Mouse (Mus musculus): Measurements from ENCODE around the gene Fdxr. TPM values are rescaled to one million over a fixed set of nuclear protein-coding genes. Genes with fewer than 3 reads are reported as not detected.

Fdxr gene
- total and polyA plus RNA-seq, 2 experiments from 2014 or later, result 10.1 to 18.2 TPM

DNA sequence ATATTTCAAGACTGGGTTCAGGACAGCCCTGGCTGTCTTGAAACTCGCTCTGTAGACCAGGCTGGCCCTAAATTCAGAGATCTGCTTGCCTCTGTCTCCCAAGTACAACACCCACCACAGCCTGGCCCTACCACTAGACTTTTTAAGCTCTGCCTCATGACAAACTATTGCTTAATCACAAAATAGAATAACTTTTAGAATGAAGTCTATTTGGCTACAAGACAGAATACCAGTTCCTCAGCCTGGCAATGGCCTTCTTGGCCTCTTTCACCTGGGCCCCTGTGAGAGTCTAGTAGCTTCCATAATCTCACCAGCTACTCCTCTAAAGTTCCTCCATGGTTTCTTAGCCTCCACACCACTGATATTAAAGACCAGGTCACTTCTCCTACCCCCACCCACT is 13.5 kb upstream of the Fdxr start:
- no peak overlapping the region for H3K4me3 ChIP-seq (ENCODE audit: low read depth, low read length)
- TF ChIP-seq CTCF (IDR thresholded peaks at IDR 0.05; ENCODE audit: low read depth) (no peak), EP300 (IDR thresholded peaks at IDR 0.05; ENCODE audit: low read depth) (no peak)
- no peak overlapping the region for H3K27ac ChIP-seq (ENCODE audit: low read depth)
- ATAC-seq (ENCODE audit: insufficient read depth, low read depth) (no peak), DNase-seq (ENCODE audit: low spot score) (no peak)
- no peaks in the 10 kb centered on the region for H3K36me3 ChIP-seq (replicated peaks; ENCODE audit: control insufficient read depth, insufficient read depth, low read length)
- WGBS, result 79% methylated on average over 1 of the region's 1 CpGs
- no peak overlapping the region for H3K4me2 ChIP-seq (ENCODE audit: low read depth, low read length)
- no peaks in the 10 kb centered on the region for H3K9me3 ChIP-seq (replicated peaks; ENCODE audit: control insufficient read depth, low read length)
- H3K9ac ChIP-seq (replicated peaks; ENCODE audit: low read depth, low read length), result no peak overlapping the region
- no peaks in the 10 kb centered on the region for H3K27me3 ChIP-seq (ENCODE audit: control insufficient read depth, insufficient read depth, low read length)
- H3K4me1 ChIP-seq (ENCODE audit: control insufficient read depth, insufficient read depth), result peaks cover 17% of the 10 kb centered on the region

DNA sequence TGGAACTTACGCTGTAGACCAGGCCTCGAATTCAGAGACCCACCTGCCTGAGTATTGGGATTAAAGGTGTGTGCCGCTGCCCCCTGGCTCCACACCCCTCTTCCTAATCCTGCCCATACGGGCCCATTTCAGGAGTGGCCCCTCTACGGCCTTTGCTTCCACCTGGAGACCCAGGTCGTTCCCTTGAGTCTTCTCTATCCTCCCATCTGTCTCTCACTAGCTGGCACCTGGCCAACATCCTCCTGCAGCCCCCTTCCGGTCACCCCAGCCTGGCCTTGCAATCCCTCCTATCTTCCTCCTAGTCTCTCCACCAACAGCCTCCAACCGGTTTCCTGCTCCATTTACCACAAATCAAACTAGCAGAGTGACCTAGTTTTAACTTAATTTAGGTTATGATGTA is 13.0 kb upstream of the Fdxr start:
- peaks cover 17% of the 10 kb centered on the region for H3K4me1 ChIP-seq (ENCODE audit: control insufficient read depth, insufficient read depth)
- no peaks in the 10 kb centered on the region for H3K9me3 ChIP-seq (replicated peaks; ENCODE audit: control insufficient read depth, low read length)
- no peak overlapping the region for H3K27ac ChIP-seq (ENCODE audit: low read depth)
- no peak for DNase-seq (ENCODE audit: low spot score)
- ATAC-seq (ENCODE audit: insufficient read depth, low read depth), result no peak
- no peak overlapping the region for H3K9ac ChIP-seq (replicated peaks; ENCODE audit: low read depth, low read length)
- no peak overlapping the region for H3K4me2 ChIP-seq (ENCODE audit: low read depth, low read length)
- TF ChIP-seq CTCF (IDR thresholded peaks at IDR 0.05; ENCODE audit: low read depth), result no peak
- TF ChIP-seq EP300 (IDR thresholded peaks at IDR 0.05; ENCODE audit: low read depth), result no peak
- H3K27me3 ChIP-seq (ENCODE audit: control insufficient read depth, insufficient read depth, low read length), result no peaks in the 10 kb centered on the region
- H3K36me3 ChIP-seq (replicated peaks; ENCODE audit: control insufficient read depth, insufficient read depth, low read length), result no peaks in the 10 kb centered on the region
- 59% methylated on average over 8 of the region's 8 CpGs for WGBS
- no peak overlapping the region for H3K4me3 ChIP-seq (ENCODE audit: low read depth, low read length)

DNA sequence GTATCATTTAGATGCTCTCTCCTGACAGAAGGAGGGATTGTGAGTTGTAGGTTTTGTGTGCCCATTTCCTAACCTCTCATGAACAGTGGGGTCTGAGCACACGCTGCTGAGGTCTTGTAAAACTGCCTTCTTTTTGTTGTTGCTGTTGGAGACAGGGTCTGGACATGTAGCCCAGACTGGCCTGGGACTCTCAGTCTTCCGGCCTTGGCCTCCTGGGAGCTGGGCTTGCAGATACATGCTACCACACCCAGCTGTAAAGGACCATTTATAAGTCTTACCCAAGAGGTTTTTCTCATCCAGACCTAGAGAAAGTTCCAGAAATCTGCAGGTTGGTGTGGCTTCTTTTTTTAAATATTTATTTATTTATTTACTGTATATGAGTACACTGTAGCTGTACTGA is 11.5 kb upstream of the Fdxr start:
- DNase-seq (ENCODE audit: low spot score) (no peak), ATAC-seq (ENCODE audit: insufficient read depth, low read depth) (no peak)
- WGBS, result 70% methylated on average over 2 of the region's 2 CpGs
- H3K4me3 ChIP-seq (ENCODE audit: low read depth, low read length), result no peak overlapping the region
- TF ChIP-seq CTCF (IDR thresholded peaks at IDR 0.05; ENCODE audit: low read depth), result no peak
- no peak for TF ChIP-seq EP300 (IDR thresholded peaks at IDR 0.05; ENCODE audit: low read depth)
- no peaks in the 10 kb centered on the region for H3K27me3 ChIP-seq (ENCODE audit: control insufficient read depth, insufficient read depth, low read length)
- H3K36me3 ChIP-seq (replicated peaks; ENCODE audit: control insufficient read depth, insufficient read depth, low read length), result no peaks in the 10 kb centered on the region
- no peaks in the 10 kb centered on the region for H3K9me3 ChIP-seq (replicated peaks; ENCODE audit: control insufficient read depth, low read length)
- H3K9ac ChIP-seq (replicated peaks; ENCODE audit: low read depth, low read length), result no peak overlapping the region
- no peak overlapping the region for H3K4me2 ChIP-seq (ENCODE audit: low read depth, low read length)
- H3K4me1 ChIP-seq (ENCODE audit: control insufficient read depth, insufficient read depth), result peaks cover 17% of the 10 kb centered on the region
- no peak overlapping the region for H3K27ac ChIP-seq (ENCODE audit: low read depth)

DNA sequence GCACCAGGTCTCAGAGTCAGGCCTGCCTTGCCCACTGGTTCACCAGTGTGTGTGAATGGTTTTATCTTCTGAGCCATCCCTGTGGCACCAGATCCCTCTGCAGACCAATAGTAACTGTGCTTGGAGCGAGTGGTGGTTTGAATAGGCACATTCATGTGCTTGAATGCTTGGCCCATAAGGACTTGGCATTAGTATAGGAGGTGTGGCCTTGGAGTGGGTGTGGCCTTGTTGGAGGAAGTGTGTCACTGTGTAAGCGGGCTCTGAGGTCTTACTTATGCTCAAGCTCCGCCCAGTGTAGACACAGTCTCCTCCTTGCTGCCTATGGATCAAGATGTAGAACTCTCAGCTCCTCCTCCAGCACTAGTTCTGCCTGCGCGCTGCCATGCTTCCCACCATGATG is 10.5 kb upstream of the Fdxr start:
- ATAC-seq (ENCODE audit: insufficient read depth, low read depth), result no peak
- WGBS, result 85% methylated on average over 5 of the region's 5 CpGs
- Histone ChIP-seq H3K4me1 (ENCODE audit: control insufficient read depth, insufficient read depth) (peaks cover 12% of the 10 kb centered on the region; the same call in 1 of the 2 replicates), H3K27me3 (ENCODE audit: control insufficient read depth, insufficient read depth, low read length) (no peaks in the 10 kb centered on the region), H3K36me3 (replicated peaks; ENCODE audit: control insufficient read depth, insufficient read depth, low read length) (no peaks in the 10 kb centered on the region), H3K27ac (ENCODE audit: low read depth) (no peak overlapping the region), H3K4me2 (ENCODE audit: low read depth, low read length) (no peak overlapping the region), H3K9me3 (replicated peaks; ENCODE audit: control insufficient read depth, low read length) (no peaks in the 10 kb centered on the region), H3K9ac (replicated peaks; ENCODE audit: low read depth, low read length) (no peak overlapping the region), H3K4me3 (ENCODE audit: low read depth, low read length) (no peak overlapping the region)
- DNase-seq (ENCODE audit: low spot score), result no peak
- TF ChIP-seq CTCF (IDR thresholded peaks at IDR 0.05; ENCODE audit: low read depth) (no peak), EP300 (IDR thresholded peaks at IDR 0.05; ENCODE audit: low read depth) (no peak)

DNA sequence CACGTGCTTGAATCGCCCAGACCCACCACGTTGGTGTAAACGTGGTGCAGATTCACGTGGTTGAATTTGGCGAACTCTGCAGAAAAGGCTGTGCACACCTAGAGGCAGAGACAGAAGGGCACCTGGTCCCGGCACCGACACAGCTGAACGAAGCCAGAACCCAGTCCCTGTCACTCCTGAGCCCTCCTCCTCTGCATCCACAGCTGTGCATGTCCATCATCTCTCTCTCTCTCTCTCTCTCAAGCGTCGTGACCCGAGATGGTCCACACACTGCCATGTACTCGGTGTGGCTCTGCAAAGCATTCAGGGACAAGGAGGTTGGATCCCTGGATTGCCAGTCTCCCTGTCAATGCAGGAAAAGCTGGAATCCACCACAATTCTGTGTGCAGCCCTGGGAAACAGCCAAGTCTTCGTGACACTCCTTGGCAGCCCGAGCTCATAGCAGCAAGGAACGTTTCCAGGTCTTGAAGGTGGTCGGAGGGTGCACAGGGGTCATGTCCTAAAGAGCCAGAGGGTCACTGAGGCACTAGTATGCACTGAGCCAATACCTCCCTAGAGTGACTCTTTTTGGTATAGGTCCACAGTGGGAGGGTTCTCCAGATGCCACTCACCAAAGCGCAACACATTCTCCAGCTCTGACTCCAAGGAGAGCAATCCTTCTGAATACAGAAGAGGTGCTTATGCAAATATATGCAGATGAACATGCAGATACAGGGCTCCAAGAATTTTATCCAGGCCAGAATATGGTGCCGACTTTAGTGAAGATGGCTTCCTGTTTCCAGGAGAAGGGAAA is 9.5 kb upstream of the Fdxr start:
- Histone ChIP-seq H3K4me2 (ENCODE audit: low read depth, low read length) (no peak overlapping the region), H3K4me3 (ENCODE audit: low read depth, low read length) (no peak overlapping the region), H3K27me3 (ENCODE audit: control insufficient read depth, insufficient read depth, low read length) (no peaks in the 10 kb centered on the region), H3K36me3 (replicated peaks; ENCODE audit: control insufficient read depth, insufficient read depth, low read length) (no peaks in the 10 kb centered on the region), H3K4me1 (ENCODE audit: control insufficient read depth, insufficient read depth) (peaks cover 11% of the 10 kb centered on the region; the same call in 1 of the 2 replicates), H3K27ac (ENCODE audit: low read depth) (no peak overlapping the region), H3K9me3 (replicated peaks; ENCODE audit: control insufficient read depth, low read length) (no peaks in the 10 kb centered on the region), H3K9ac (replicated peaks; ENCODE audit: low read depth, low read length) (no peak overlapping the region)
- DNase-seq (ENCODE audit: low spot score) (no peak), ATAC-seq (ENCODE audit: insufficient read depth, low read depth) (no peak)
- TF ChIP-seq EP300 (IDR thresholded peaks at IDR 0.05; ENCODE audit: low read depth) (no peak), CTCF (IDR thresholded peaks at IDR 0.05; ENCODE audit: low read depth) (no peak)
- WGBS, result 67% methylated on average over 19 of the region's 19 CpGs

DNA sequence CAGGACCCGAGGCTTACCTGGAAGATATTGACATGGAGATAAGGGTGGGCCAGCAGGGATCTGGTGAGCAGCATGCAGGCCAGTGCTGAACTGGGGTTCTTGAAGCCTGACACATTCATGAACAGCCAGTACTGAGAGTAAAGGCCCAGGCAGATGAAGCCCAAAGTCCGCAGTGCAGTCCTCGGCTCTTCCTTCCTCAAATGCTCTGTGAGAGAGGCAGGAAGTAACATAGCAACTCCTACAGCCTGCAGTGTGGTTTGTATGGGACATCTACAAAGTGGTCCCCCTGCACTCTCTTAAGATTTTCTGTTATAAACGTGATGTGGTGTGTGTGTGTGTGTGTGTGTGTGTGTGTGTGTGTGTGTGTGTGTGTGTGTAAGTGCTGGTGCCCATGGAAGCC is 8.4 kb upstream of the Fdxr start:
- no peak overlapping the region for H3K27ac ChIP-seq (ENCODE audit: low read depth)
- 42% methylated on average over 4 of the region's 4 CpGs for WGBS
- no peak for DNase-seq (ENCODE audit: low spot score)
- H3K4me1 ChIP-seq (ENCODE audit: control insufficient read depth, insufficient read depth), result no peaks in the 10 kb centered on the region
- no peaks in the 10 kb centered on the region for H3K36me3 ChIP-seq (replicated peaks; ENCODE audit: control insufficient read depth, insufficient read depth, low read length)
- no peaks in the 10 kb centered on the region for H3K9me3 ChIP-seq (replicated peaks; ENCODE audit: control insufficient read depth, low read length)
- H3K4me2 ChIP-seq (ENCODE audit: low read depth, low read length), result no peak overlapping the region
- H3K9ac ChIP-seq (replicated peaks; ENCODE audit: low read depth, low read length), result no peak overlapping the region
- H3K27me3 ChIP-seq (ENCODE audit: control insufficient read depth, insufficient read depth, low read length), result no peaks in the 10 kb centered on the region
- no peak overlapping the region for H3K4me3 ChIP-seq (ENCODE audit: low read depth, low read length)
- TF ChIP-seq CTCF (IDR thresholded peaks at IDR 0.05; ENCODE audit: low read depth) (no peak), EP300 (IDR thresholded peaks at IDR 0.05; ENCODE audit: low read depth) (no peak)
- ATAC-seq (ENCODE audit: insufficient read depth, low read depth), result no peak
